Mouse (Mus musculus): ENCODE measurements around the gene Kifc3.

DNA sequence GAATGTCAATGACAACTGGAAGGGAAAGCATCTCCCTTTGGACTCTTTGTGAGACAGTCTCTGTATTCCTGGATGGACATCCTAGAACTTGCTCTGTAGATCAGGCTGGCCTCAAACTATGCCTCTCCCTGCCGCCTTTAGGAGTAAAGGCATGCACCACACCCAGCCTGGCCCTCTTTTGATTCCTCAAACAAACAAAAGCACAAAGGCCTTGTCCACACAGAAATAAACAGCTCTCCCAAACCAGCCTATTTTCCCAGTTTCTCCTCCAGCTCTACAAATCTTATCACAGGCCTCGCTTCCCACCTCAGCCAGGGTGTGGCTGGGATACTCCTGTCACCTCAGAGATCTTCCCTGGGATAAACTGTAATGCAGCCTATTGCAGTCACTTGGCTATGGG is 68.4 kb downstream of the Kifc3 start:
- TF ChIP-seq CTCF (IDR thresholded peaks at IDR 0.05 in 2 of 3, conservative IDR thresholded peaks at IDR 0.05 in 1 of 3; ENCODE audit: control insufficient read depth in 1 of 3, insufficient read depth in 1 of 3, low read depth in 2 of 3, low read length in 3 of 3, poor library complexity in 1 of 3, severe bottlenecking in 1 of 3), result no peak
- no peak for TF ChIP-seq GATA1 (IDR thresholded peaks at IDR 0.05; ENCODE audit: low read depth, low read length)
- TF ChIP-seq USF2 (IDR thresholded peaks at IDR 0.05; ENCODE audit: borderline replicate concordance in 1 of 2, insufficient read depth in 1 of 2, low read depth in 1 of 2, low read length in 2 of 2), result no peak
- TF ChIP-seq NELFE (IDR thresholded peaks at IDR 0.05; ENCODE audit: low read depth, low read length), result no peak
- TF ChIP-seq ZC3H11A (IDR thresholded peaks at IDR 0.05; ENCODE audit: low read depth, low read length), result no peak
- TF ChIP-seq TBP (IDR thresholded peaks at IDR 0.05; ENCODE audit: low read depth, low read length), result no peak
- no peak for TF ChIP-seq TAL1 (IDR thresholded peaks at IDR 0.05; ENCODE audit: low read length)
- no peak for TF ChIP-seq MAX (IDR thresholded peaks at IDR 0.05; ENCODE audit: low read length)
- no peak for TF ChIP-seq ZNF384 (IDR thresholded peaks at IDR 0.05; ENCODE audit: low read depth, low read length)
- TF ChIP-seq EP300 (IDR thresholded peaks at IDR 0.05; ENCODE audit: low read depth in 1 of 2, low read length in 2 of 2), result no peak
- TF ChIP-seq POLR2A (IDR thresholded peaks at IDR 0.05; ENCODE audit: control insufficient read depth in 1 of 2, insufficient read depth in 1 of 2, low read depth in 1 of 2, low read length in 2 of 2, poor library complexity in 1 of 2), result no peak
- TF ChIP-seq MXI1 (IDR thresholded peaks at IDR 0.05; ENCODE audit: low read depth, low read length), result no peak
- no peak for TF ChIP-seq MAZ (IDR thresholded peaks at IDR 0.05; ENCODE audit: low read depth, low read length)

Measured in MEL (cell line).